Mouse (Mus musculus) CH12.LX (cell line): Measurements from ENCODE around the gene Lrig1. TPM values are rescaled to one million over a fixed set of nuclear protein-coding genes. Genes with fewer than 3 reads are reported as not detected.

Source experiments
- DNase-seq: peaks from one replicate; pipeline ENCODE4 v3.0.0-alpha.2; 2013; ENCODE audit errors: extremely low read depth
- H3K27ac ChIP-seq: 2 replicates; pipeline ENCODE4 v1.5.1; 2012; ENCODE audit warnings: low read depth, mild to moderate bottlenecking, control low read depth, moderate library complexity; ENCODE audit not compliant: insufficient read depth
- H3K27me3 ChIP-seq: replicated peaks from 2 replicates; pipeline ENCODE3; 2012; ENCODE audit warnings: inconsistent platforms
- H3K36me3 ChIP-seq, 2 experiments: replicated peaks in 1 of 2; 2 replicates each; pipeline versions ENCODE3 to v1.6.1; 2012; ENCODE audit warnings: inconsistent platforms in 1 of 2, low read length in 1 of 2, mild to moderate bottlenecking in 1 of 2, mixed read lengths in 1 of 2, moderate library complexity in 1 of 2; ENCODE audit not compliant: control insufficient read depth in 1 of 2, insufficient read depth in 1 of 2
- H3K4me1 ChIP-seq, 2 experiments: 2 replicates each; pipeline ENCODE4 v1.6.1; 2012; ENCODE audit warnings: inconsistent platforms in 1 of 2, moderate library complexity in 1 of 2; ENCODE audit not compliant: insufficient read depth in 2 of 2, control insufficient read depth in 1 of 2
- H3K4me2 ChIP-seq: 2 replicates; pipeline ENCODE4 v1.6.1; 2012; ENCODE audit warnings: low read depth, mild to moderate bottlenecking, control low read depth; ENCODE audit not compliant: poor library complexity, insufficient read depth, severe bottlenecking
- H3K4me3 ChIP-seq, 3 experiments: fragments of 150-350 bp in 1 of 3; sonication (generic) in 1 of 3; replicated peaks in 1 of 3; 2 replicates each; pipeline versions ENCODE3 to v1.5.1; 2011 to 2012; ENCODE audit warnings: low read depth in 2 of 3, low read length in 2 of 3, mild to moderate bottlenecking in 2 of 3, moderate library complexity in 2 of 3, control low read depth in 1 of 3, improper control_type of control experiment in 1 of 3, inconsistent platforms in 1 of 3, mixed read lengths in 1 of 3; ENCODE audit not compliant: poor library complexity in 1 of 3
- H3K79me2 ChIP-seq: replicated peaks from 2 replicates; pipeline ENCODE4 v1.6.1; 2012; ENCODE audit warnings: mild to moderate bottlenecking, moderate library complexity; ENCODE audit not compliant: control insufficient read depth, poor library complexity, insufficient read depth, severe bottlenecking; ENCODE audit errors: extremely low read depth
- H3K9ac ChIP-seq: 2 replicates; pipeline ENCODE4 v1.6.1; 2012; ENCODE audit warnings: low read depth, mild to moderate bottlenecking, control low read depth, moderate library complexity; ENCODE audit not compliant: insufficient read depth
- H3K9me3 ChIP-seq: replicated peaks from 2 replicates; pipeline ENCODE3; 2012; ENCODE audit warnings: low read length, inconsistent platforms, mixed read lengths
- CHD1 ChIP-seq: IDR thresholded peaks from 2 replicates; pipeline ENCODE4 v1.6.1; 2012; ENCODE audit warnings: low read depth, low read length, improper control_type of control experiment, inconsistent platforms
- CHD2 ChIP-seq: IDR thresholded peaks from 2 replicates; pipeline ENCODE4 v1.6.1; 2011; ENCODE audit warnings: low read length, improper control_type of control experiment
- E2F4 ChIP-seq: IDR thresholded peaks from 2 replicates; pipeline ENCODE4 v1.6.1; 2011; ENCODE audit warnings: low read depth, low read length, improper control_type of control experiment; ENCODE audit not compliant: insufficient replicate concordance
- ELF1 ChIP-seq: IDR thresholded peaks from 2 replicates; pipeline ENCODE4 v1.6.1; 2014; ENCODE audit warnings: low read depth, mild to moderate bottlenecking, inconsistent platforms, low read length, improper control_type of control experiment
- EP300 ChIP-seq: IDR thresholded peaks from 2 replicates; pipeline ENCODE4 v1.6.1; 2011; ENCODE audit warnings: low read length, improper control_type of control experiment
- IRF4 ChIP-seq: IDR thresholded peaks from 2 replicates; pipeline ENCODE4 v1.6.1; 2014; ENCODE audit warnings: low read depth, mild to moderate bottlenecking, inconsistent platforms, low read length, improper control_type of control experiment
- MAFK ChIP-seq: IDR thresholded peaks from 2 replicates; pipeline ENCODE4 v1.6.1; 2011; ENCODE audit warnings: low read length, improper control_type of control experiment; ENCODE audit not compliant: insufficient replicate concordance
- MAZ ChIP-seq: IDR thresholded peaks from 2 replicates; pipeline ENCODE4 v1.6.1; 2012; ENCODE audit warnings: low read depth, mild to moderate bottlenecking, inconsistent platforms, low read length, improper control_type of control experiment, moderate library complexity
- MEF2A ChIP-seq: IDR thresholded peaks from 2 replicates; pipeline ENCODE4 v1.6.1; 2014; ENCODE audit warnings: low read depth, mild to moderate bottlenecking, inconsistent platforms, low read length, improper control_type of control experiment, borderline replicate concordance
- MXI1 ChIP-seq: IDR thresholded peaks from 2 replicates; pipeline ENCODE4 v1.6.1; 2011; ENCODE audit warnings: mild to moderate bottlenecking, low read depth, low read length, improper control_type of control experiment
- MYC ChIP-seq: IDR thresholded peaks from 2 replicates; pipeline ENCODE4 v1.6.1; 2011; ENCODE audit warnings: low read depth, mild to moderate bottlenecking, improper control_type of control experiment, low read length
- NRF1 ChIP-seq: IDR thresholded peaks from 2 replicates; pipeline ENCODE4 v1.6.1; 2014; ENCODE audit warnings: low read depth, mild to moderate bottlenecking, inconsistent platforms, low read length, improper control_type of control experiment, moderate library complexity
- POLR2A ChIP-seq: IDR thresholded peaks from 2 replicates; pipeline ENCODE4 v1.6.1; 2011; ENCODE audit warnings: low read depth, mild to moderate bottlenecking, improper control_type of control experiment, low read length
- POLR2AphosphoS2 ChIP-seq: IDR thresholded peaks from 2 replicates; pipeline ENCODE4 v1.6.1; 2011; ENCODE audit warnings: low read depth, low read length, improper control_type of control experiment
- RCOR1 ChIP-seq: conservative IDR thresholded peaks from 2 replicates; pipeline ENCODE4 v1.6.1; 2012; ENCODE audit warnings: low read depth, mild to moderate bottlenecking, inconsistent platforms, low read length, improper control_type of control experiment
- SIN3A ChIP-seq: IDR thresholded peaks from 2 replicates; pipeline ENCODE4 v1.6.1; 2012; ENCODE audit warnings: low read length, improper control_type of control experiment, inconsistent platforms
- UBTF ChIP-seq: IDR thresholded peaks from 2 replicates; pipeline ENCODE4 v1.6.1; 2012; ENCODE audit warnings: low read depth, mild to moderate bottlenecking, inconsistent platforms, low read length, improper control_type of control experiment, moderate library complexity
- USF1 ChIP-seq: IDR thresholded peaks from 2 replicates; pipeline ENCODE4 v1.6.1; 2014; ENCODE audit warnings: low read depth, mild to moderate bottlenecking, inconsistent platforms, low read length, improper control_type of control experiment
- USF2 ChIP-seq: conservative IDR thresholded peaks from 2 replicates; pipeline ENCODE4 v1.6.1; 2011; ENCODE audit warnings: low read depth, low read length, improper control_type of control experiment
- ZC3H11A ChIP-seq: IDR thresholded peaks from 2 replicates; pipeline ENCODE4 v1.6.1; 2012; ENCODE audit warnings: low read depth, mild to moderate bottlenecking, inconsistent platforms, low read length, improper control_type of control experiment
- ZKSCAN1 ChIP-seq: IDR thresholded peaks from 2 replicates; pipeline ENCODE4 v1.6.1; 2012; ENCODE audit warnings: low read depth, inconsistent platforms, low read length, improper control_type of control experiment, borderline replicate concordance
- ZMIZ1 ChIP-seq: IDR thresholded peaks from 2 replicates; pipeline ENCODE4 v1.6.1; 2012; ENCODE audit warnings: low read depth, mild to moderate bottlenecking, inconsistent platforms, low read length, improper control_type of control experiment
- dilution Hi-C: fragments of 300-500 bp; cut with MboI; formaldehyde crosslinking; loops from 2 replicates; pipeline ENCODE4 v1.14.3; 2020; ENCODE audit warnings: low sequenced_read_pairs; ENCODE audit not compliant: extremely low pct_unique_long_range_greater_than_20kb, extremely low pct_ligation_motif_present
- in situ Hi-C: fragments of 300-500 bp; cut with MboI; formaldehyde crosslinking; loops from 3 replicates; pipeline ENCODE4 v1.14.3; 2019; ENCODE audit warnings: low sequenced_read_pairs, low pct_ligation_motif_present, low pct_unique_long_range_greater_than_20kb, mixed read lengths
- polyA plus RNA-seq: library from polyadenylated mRNA; unstranded; fragments of >175 nt; gene quantifications from 2 replicates; pipeline ENCODE4 v1.2.1, GENCODE M21; 2012; ENCODE audit warnings: low read depth; ENCODE audit not compliant: insufficient read length
- total RNA-seq, 2 experiments: library from RNA; depleted of rRNA; stranded (reverse); fragments of 300-350 nt in 1 of 2; fragments of >200 nt in 1 of 2; gene quantifications; 2 replicates each; pipeline ENCODE4 v1.2.3; 2012 to 2014

The Lrig1 gene
- total and polyA plus RNA-seq, 3 experiments, result 0.43 TPM; not detected in 2

DNA sequence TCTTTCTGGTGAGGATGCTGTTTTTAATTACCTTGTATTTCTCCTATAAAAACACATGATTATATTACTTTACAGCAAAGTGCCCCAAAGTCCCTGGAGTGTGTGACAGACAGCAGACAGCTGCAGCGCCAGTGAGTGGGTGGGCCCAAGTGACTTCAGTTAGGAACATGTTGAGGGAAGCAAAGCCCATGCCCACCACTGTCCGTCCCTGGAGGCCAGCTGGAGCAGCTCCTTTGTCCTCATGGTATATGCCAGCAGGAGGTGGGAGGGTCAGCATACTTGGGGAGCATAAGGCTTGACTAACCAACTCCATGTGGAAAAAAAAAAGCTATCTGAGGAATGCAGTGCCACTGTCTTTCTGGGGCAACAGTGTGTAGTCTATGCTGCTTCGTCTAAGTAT is 95.9 kb downstream of the Lrig1 start:
- H3K9ac ChIP-seq, result no peak overlapping the region
- in situ Hi-C loops, result no loop called here
- no peak overlapping the region for H3K27ac ChIP-seq

DNA sequence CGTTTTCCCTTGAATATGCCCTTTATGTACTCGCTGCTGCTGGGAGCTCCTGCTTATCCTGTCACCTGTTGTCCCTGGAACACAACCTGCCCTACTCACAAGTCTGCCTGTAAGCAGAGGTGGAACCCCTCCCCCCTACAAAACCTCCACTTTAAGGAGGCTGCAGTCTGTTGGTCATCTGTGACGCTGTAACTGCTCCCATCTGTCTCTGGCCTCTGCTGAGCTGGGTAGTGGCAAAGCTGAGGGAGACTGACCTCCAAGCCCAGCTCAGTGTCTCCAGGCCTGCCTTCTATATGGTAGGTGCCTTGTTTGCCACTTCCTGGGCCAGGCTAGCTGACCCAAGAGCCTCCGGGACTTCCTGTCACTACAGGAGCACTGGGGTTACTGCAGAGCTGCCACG is 98.1 kb downstream of the Lrig1 start:
- in situ Hi-C loops, result no loop called here
- no peak for DNase-seq
- H3K4me1 ChIP-seq, result peaks cover 0 to 26% of the 10 kb centered on the region in 2 experiments; a peak in 2 of 4 replicates
- no peaks in the 10 kb centered on the region for H3K79me2 ChIP-seq
- dilution Hi-C loops, result no loop called here
- no peak overlapping the region for H3K27ac ChIP-seq
- H3K36me3 ChIP-seq, result peaks cover 5 to 65% of the 10 kb centered on the region in 2 experiments
- TF ChIP-seq ZMIZ1, result no peak
- no peak for TF ChIP-seq USF1
- no peak for TF ChIP-seq USF2
- TF ChIP-seq MAFK, result no peak
- no peak for TF ChIP-seq MAZ
- no peak for TF ChIP-seq RCOR1
- TF ChIP-seq ELF1, result no peak
- no peak for TF ChIP-seq POLR2A
- no peak for TF ChIP-seq IRF4
- TF ChIP-seq ZC3H11A, result no peak
- TF ChIP-seq MEF2A, result no peak
- no peak for TF ChIP-seq SIN3A
- TF ChIP-seq MYC, result no peak
- TF ChIP-seq EP300, result no peak
- no peak for TF ChIP-seq NRF1
- TF ChIP-seq CHD1, result no peak
- TF ChIP-seq MXI1, result no peak
- TF ChIP-seq E2F4, result no peak
- TF ChIP-seq ZKSCAN1, result no peak
- TF ChIP-seq, all 38 proteins: peak for 0
- Histone ChIP-seq H3K27me3 (no peaks in the 10 kb centered on the region), H3K4me2 (no peak overlapping the region), H3K4me3 (no peak overlapping the region), H3K9me3 (no peaks in the 10 kb centered on the region), H3K9ac (no peak overlapping the region)

More for the DNA sequence above, 95.9 kb downstream of the Lrig1 start:
- Histone ChIP-seq H3K27me3 (no peaks in the 10 kb centered on the region), H3K79me2 (no peaks in the 10 kb centered on the region), H3K4me1 (peaks cover 0 to 26% of the 10 kb centered on the region in 2 experiments; a peak in 2 of 4 replicates), H3K9me3 (no peaks in the 10 kb centered on the region), H3K4me2 (no peak overlapping the region), H3K36me3 (peaks cover 5 to 60% of the 10 kb centered on the region in 2 experiments), H3K4me3 (no peak overlapping the region)
- no peak for TF ChIP-seq CHD2
- no peak for TF ChIP-seq UBTF
- TF ChIP-seq EP300, result no peak
- TF ChIP-seq POLR2AphosphoS2, result no peak
- TF ChIP-seq ZKSCAN1, result no peak
- no peak for DNase-seq
- dilution Hi-C loops, result no loop called here
